Mouse (Mus musculus) thymus, adult 18-20 months (tissue): ENCODE measurements around the gene Fgl2.
"Not testable (repeated sequence)": the region's sequence is repeated elsewhere in the genome, so short reads cannot be mapped to it uniquely, and the experiment has no call there.

Experiments used
- DNase-seq, 2 experiments: peaks; one replicate each; pipeline ENCODE4 v3.0.0; 2022; ENCODE audit warnings: mixed read lengths in 2 of 2

Fgl2 gene

DNA sequence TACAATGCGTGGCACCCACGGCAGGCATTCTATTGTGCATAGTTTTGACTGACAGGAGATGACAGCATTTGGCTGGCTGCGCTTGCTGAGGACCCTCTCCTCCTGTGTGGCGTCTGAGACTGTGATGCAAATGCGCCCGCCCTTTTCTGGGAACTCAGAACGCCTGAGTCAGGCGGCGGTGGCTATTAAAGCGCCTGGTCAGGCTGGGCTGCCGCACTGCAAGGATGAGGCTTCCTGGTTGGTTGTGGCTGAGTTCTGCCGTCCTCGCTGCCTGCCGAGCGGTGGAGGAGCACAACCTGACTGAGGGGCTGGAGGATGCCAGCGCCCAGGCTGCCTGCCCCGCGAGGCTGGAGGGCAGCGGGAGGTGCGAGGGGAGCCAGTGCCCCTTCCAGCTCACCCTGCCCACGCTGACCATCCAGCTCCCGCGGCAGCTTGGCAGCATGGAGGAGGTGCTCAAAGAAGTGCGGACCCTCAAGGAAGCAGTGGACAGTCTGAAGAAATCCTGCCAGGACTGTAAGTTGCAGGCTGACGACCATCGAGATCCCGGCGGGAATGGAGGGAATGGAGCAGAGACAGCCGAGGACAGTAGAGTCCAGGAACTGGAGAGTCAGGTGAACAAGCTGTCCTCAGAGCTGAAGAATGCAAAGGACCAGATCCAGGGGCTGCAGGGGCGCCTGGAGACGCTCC is at the start of gene Fgl2:
Gene Fgl2, plus strand, starts transcription at position 150 of the 687 bp plus-strand sequence.
- peak; percentile 6 to 18 for DNase-seq

DNA sequence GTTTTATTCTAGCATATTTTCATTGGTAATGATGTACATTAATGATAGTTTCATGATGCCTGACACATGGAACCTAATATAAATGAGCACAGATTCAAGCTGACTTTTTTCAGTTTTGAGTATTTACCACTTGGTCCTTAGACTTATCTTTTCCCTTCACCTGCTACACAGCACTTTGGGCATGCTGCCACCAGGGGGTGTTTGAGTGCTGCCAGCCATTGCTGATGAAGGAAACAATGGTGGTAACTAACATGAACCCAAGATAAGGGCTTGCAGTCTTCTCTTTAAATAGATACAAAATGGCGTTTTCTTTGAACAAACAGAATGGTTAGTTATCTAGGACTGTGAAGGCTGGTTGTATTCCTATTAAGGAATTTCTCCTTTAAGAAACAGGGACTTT is 45.9 kb upstream of the Fgl2 start:
- DNase-seq = peak; percentile 47

DNA sequence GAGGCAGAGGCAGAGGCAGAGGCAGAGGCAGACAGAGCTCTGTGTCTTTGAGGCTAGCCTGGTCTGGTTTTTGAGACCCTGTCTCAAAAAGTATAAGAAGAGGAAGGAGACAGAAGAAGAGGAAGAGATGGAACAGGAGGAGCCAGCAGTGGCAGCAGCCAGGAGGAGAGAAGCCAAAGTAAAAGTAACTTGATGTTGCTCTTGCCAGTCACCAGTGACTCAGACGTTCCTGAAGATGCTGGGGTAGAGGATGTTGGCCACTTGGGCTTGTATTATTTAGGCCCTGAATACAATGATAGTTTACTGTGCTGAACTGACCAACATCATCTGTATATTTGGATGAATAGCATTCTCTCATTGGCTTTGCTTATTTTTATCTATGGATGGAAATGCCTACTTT is 43.9 kb upstream of the Fgl2 start:
- no peak for DNase-seq

GRCm38 (mm10) chr5:21329672-21330665 is 42.5 kb upstream of the Fgl2 start:
- no peak for DNase-seq

- no peak for DNase-seq
These were observed 40.8 kb upstream of the Fgl2 start for GRCm38 (mm10) chr5:21331656-21332055.

DNA sequence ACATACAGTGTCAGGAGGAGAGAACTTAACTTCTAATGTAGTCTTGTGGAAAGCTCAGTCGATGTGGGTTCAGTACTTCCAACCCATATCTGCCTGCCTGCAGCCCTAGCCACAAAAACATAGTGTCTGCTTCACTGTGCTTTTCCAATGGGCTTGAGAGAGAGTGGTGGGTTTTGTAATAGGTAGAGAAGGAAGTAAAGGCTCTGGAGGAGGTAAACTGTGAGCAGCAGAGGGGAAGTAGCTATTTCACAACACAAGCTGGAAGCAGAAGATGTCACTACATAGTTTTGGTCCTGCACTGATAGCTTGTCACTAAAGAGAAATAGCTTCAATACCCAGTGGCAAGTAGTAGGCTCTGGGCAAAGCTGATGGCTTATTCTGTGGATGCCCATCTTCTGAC is 40.3 kb upstream of the Fgl2 start:
- no peak for DNase-seq

GRCm38 (mm10) chr5:21342265-21342664 is 30.2 kb upstream of the Fgl2 start:
- DNase-seq = not testable (repeated sequence)

GRCm38 (mm10) chr5:21348366-21348765 is 24.1 kb upstream of the Fgl2 start:
- DNase-seq = no peak

DNA sequence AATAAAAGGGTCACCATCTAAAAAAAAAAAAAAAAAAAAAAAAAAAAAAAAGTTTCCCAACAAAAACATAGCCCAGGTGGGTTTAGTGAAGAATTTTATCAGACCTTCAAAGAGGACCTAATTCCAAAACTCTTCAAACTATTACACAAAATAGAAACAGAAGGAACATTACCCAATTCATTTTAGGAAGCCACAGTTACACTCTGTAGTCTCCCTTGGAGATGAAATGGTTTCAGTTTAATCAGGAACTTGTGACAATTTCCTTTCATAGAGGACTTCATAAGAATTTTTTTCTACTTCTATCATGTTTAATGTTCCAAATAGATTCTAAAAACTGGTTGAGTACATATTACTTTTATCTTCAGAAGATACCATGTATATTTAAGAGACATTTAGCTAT is 20.8 kb upstream of the Fgl2 start:
- DNase-seq = no peak

DNA sequence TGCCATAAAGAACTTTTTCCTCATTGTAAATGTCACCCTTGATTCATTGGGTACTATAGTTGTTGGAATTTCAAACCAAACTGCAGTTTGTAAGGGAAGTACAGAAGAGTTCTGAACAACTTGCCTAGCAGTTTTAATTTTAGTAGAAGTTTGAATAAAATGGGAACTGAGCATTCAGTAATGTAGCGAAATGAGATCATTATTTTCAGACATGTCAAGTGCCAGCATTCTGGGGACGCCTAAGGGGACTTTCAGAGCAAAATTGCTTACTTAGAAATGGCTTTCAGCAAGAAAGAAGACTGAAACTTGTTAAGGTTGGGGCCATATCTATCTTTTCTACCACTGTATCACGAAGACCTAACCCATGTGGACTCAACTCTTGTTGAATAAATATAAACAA is 13.8 kb upstream of the Fgl2 start:
- DNase-seq = no peak

DNA sequence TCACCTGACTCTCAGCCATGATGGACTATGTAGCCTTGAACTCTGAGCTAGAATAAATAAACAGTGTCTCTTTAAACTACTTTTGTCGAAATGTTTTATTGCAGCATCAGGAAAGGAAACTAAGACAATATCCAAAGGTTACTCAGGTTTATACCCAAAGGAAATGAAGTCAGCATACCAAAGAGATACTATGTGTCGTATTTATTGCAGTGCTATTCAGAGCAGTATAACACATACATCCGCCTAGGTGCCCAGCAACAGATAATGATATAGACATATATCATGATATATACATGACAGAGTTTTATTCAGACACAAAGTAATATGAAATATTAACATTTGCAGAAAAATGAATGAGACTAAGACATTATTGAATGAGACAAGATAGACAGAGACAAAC is 9.1 kb upstream of the Fgl2 start:
- DNase-seq = no peak

DNA sequence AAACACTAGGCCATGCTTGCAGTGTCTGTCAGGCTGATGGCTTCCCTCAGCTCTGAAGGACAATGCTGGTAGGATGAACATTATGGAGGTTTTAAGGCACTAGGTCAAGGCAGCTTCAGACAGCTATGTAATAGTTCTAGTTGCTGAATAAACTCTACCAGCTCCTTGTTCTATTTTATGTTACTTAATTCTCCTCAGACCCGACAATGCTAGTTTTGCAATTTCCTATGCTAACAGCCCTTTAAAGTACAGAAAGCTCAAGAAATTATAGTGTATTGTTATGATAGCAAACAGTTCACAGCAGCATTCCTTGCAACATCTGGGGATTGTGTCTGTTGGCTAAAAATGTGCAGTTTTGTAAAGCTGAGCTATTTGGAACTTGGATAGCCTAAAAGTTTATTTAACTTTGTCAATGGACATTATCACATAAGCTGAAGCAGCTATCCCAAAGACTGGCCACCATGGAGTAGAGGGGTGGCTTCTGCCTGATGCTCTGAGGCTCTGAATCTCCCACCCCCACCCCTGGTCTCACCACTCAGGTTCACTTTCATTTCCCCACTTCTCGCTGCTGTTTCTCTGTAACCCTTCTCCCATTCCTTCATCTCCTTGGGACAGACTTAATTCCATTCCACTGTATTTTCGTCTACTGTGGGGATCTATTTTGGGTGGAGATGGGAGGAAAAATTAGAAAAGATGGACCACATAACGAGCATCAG is 5.9 kb upstream of the Fgl2 start:
- DNase-seq = no peak

GRCm38 (mm10) chr5:21367514-21367913 is 4.9 kb upstream of the Fgl2 start:
- no peak for DNase-seq

GRCm38 (mm10) chr5:21370218-21370947 is 2.1 kb upstream of the Fgl2 start:
- DNase-seq = no peak

- no peak for DNase-seq
These were observed 522 bp upstream of the Fgl2 start for GRCm38 (mm10) chr5:21371920-21372319.

- DNase-seq = no peak
These were observed 707 bp downstream of the Fgl2 start for GRCm38 (mm10) chr5:21373180-21373518.

GRCm38 (mm10) chr5:21376935-21377334 is 4.5 kb downstream of the Fgl2 start:
- no peak for DNase-seq

DNA sequence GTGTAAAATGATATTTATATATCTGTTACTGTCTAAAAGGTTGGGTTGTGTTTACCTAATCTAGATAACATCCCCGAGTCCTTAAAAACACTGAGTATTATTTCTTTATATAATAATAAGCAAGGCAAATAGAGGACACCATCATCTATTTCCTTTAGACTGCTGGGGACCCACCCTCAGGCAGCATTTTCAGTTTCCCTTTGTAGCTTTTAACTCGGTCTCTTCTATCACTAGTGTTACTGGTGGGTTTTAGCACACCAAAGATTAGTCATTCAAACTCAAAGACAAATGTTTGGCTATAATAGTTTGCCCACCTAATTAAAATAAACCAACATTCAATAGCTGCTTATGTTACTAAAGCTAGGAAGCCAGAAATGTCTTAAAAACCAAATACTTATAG is 6.0 kb downstream of the Fgl2 start:
- no peak for DNase-seq

- no peak for DNase-seq
These were observed 9.5 kb downstream of the Fgl2 start for GRCm38 (mm10) chr5:21381986-21382385.

DNA sequence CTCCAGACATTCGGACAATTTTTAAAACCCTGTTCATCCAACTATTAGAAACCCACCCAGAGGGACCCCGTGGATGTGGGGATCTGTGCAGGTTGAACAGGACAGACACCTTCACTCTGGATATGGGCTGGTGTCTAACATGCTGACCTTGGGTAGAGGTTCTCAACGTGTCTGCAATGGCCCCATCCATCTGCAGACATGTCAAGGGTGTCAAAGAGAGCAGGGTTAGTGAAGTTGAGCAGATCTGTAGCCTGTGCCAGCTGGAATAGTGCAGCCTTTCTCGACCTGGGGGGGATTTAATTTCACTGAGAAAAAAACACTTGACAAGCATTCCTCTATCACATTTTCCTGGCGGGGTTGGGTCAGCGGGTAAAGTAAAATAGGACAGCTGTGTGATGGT is 10.2 kb downstream of the Fgl2 start:
- DNase-seq = no peak

DNA sequence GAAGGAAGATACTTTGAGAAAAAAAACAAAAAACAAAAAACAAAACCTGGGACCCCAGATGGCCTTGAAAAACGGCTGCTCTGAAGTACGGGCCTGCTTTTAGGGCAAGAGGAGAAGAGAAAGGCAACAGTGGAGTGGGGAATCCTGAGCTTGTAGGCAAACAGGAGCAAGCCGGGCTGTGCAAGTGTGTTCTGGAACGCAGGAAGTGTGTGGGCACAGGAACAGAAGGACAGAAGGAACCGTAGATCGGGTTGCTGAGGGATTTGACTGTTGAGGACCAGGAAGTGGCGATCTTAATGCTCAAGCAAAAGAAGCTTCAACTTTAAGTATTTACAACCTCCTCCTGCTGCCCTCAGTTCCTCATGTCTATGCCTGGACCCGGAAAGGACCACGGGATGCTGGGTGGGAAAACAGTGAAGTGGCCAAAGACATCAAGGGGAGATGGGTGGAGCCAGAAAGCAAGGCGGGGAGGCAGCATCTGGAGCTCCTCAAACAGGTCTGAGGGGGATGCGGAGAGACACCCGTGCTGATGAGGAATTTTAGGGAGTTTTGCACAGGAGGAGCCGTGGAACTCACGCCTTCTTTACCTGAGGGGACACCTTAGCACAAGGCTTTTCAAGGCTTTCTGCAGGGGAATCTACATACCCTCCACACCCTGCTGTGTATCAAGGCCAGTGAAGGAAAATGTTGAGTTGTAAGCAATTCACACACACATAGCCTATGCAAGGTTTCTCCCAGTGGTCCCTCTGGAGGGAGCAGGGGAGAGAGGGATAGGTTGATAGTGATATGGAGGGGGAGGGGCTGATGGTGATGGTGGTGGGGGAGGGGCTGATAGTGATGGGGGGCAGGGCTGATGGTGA is 11.2 kb downstream of the Fgl2 start:
- DNase-seq = no peak
